Mouse (Mus musculus): ENCODE data around the gene Olfr456.
"Not testable (repeated sequence)": the region's sequence is repeated elsewhere in the genome, so short reads cannot be mapped to it uniquely, and the experiment has no call there.

Gene Olfr456

GRCm38 (mm10) chr6:42487114-42487513, at the start of gene Olfr456:
Gene Olfr456 (minus strand): TSS chr6:42487214.
- DNase-seq: no peak

DNA sequence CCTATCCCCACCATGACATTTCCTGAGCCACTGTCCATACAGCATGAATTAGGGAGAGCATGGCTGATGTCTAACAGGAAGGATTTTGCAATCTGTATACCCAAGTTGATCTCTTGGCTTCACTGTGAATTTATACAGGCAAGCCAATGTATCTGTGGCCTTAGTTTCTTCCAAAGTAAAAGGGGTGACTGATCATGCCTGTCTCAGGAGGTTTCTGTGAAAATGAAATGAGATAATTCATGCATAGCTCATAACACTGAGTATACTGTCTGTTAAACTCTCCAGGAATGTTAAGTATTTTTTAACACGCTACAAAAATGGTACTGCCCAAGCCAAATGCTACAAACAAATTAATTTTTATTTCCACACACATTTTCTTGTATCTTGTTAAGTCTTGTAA, 26.4 kb upstream of the Olfr456 start:
- DNase-seq: no peak

DNA sequence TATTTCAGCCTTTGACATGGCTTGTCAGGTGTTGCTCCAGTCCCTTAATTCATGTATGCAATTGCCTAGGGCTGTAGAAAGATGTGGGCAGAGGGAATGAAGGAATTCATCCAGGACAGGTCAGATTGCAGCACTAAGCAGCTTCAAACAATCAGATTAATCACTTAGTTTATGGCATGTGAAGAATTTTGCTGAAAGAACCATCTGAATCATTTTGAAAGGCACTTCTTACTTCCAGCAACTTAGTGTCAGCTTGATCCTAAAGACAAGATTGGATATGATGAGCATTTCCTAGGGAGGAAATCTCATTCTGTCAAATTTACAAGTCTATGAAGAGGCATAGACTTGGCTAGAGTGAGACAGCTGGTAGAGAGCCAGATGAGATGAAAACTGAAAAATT, 22.3 kb upstream of the Olfr456 start:
- no peak for DNase-seq

DNA sequence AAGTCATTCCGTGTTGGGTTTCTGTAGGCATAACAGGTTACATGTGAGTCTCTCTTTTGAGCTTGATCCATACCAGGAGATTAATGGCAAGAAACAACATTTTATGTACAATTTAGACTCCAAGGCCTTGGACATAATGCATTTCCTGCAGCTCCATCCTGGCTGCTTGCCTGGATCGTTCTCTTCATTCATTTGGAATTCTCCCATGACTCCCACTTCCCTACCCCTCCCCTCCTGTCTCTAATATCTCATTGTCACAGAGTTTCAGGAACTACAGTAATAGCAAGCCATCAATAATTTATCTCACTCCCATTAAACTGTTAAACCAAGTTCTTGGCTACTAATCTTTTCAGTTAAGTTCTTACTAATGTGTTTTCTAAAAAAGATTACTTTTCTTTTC, 16.5 kb upstream of the Olfr456 start:
- no peak for DNase-seq

- DNase-seq: no peak
Observed at GRCm38 (mm10) chr6:42489731-42490130, 2.7 kb upstream of the Olfr456 start.

DNA sequence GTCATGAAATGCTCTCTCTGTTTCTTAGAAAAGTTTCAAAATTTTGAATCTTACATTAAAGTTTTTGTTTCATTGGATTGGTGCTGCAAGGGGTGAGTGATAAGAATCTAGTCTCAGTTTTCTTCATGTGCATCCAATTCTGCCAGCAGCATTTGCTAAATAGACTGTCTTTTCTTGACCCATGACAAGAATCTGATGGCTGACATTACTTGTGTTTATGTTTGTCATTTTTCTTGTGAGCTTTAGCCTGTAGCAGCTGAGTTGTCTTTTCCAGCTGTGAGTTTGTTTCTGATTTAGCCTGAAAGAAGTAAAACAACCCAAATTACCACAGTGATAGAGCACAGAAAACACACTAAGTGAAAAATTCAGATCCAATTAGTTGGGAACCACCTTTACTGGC, 2.4 kb downstream of the Olfr456 start:
- no peak for DNase-seq

DNA sequence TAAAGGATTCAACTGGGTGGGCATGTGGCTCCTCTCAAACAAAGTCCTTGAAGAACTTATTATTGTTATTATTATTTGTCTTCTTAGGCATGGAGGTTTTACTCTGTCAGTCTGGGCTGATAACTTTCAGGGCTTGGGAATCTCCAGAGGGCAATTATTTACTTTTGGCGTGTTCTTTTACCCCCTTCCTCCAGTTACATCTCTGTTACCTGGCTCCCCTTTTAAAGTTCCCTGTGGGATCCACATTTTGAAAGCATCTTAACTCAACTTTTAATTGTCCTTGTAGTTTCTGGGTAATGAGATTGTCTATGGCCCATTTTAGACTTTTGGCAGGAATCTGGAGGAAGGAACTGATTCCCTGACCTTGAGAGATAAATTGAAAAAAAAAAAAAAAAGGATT, 10.8 kb downstream of the Olfr456 start, which contains the start of gene Olfr457:
TSS of gene Olfr457 (minus strand) at position 101 of the 400 bp plus-strand sequence.
- no peak for DNase-seq

DNA sequence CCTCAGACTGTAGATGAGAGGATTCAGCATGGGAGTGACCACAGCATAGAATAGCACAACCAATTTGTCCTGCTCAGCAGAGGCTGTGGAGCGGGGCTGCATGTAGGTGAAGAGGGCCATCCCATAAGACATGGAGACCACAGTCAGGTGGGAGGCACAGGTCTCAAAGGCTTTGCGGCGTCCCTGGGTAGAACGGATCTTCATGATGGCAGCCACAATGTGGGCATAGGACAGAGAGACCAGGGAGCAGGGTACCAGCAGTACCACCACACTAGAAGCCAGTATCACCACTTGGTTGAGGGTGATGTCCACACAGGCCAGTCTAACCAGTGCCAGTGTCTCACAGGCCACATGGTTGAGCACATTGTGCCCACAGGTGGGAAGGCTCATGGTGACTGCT, 15.7 kb downstream of the Olfr456 start:
- not testable (repeated sequence) for DNase-seq

GRCm38 (mm10) chr6:42470542-42470941, 16.5 kb downstream of the Olfr456 start:
- DNase-seq: no peak

GRCm38 (mm10) chr6:42465096-42465495, 21.9 kb downstream of the Olfr456 start, which contains the start of gene Olfr458:
Gene Olfr458 (minus strand): TSS chr6:42465196.
- no peak for DNase-seq

- DNase-seq: no peak
Observed at GRCm38 (mm10) chr6:42447381-42447780, 39.6 kb downstream of the Olfr456 start.

GRCm38 (mm10) chr6:42444491-42444890, 42.5 kb downstream of the Olfr456 start:
- no peak for DNase-seq

DNA sequence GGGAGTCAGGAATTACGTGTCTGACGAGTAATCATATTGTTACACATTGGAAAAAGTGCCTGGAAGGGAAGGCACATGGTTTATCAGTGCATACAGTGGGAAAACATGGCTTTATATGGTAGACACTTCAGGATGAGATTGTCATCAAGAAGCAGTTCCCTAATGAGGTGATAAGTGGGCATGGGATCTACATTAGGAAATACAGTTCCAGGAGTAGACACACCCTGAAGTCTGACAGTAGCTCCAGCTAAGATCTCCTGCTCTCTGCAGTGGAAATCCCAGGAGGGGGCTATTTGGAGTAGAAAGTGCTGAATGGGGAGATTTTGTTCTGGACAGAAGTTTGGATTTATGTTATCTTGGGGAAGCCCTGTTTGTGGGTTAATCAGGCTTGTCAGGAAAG, 45.6 kb downstream of the Olfr456 start:
- DNase-seq: no peak
